In genomic region chr1:182018397-182019265, GRCm38 (mm10) we compare ENCODE assay signal across 9 mouse cellular contexts. TPM values are rescaled to one million over a fixed set of nuclear protein-coding genes. Genes with fewer than 3 reads are reported as not detected.
DNase-seq lines count a peak whose midpoint lies in the region; ATAC-seq and TF ChIP-seq lines count a peak whose summit lies in the region.
"Had no signal": no experiment of that assay in that cellular context is flagged by ENCODE, and none has a peak within 500 bp of the region (broad histone marks: within the 10 kb centered on the region; RNA-seq: fewer than 3 reads in every experiment).

No protein-coding gene starts in this region.

- TF ChIP-seq CTCF in heart, adult 2 months (IDR thresholded peaks at IDR 0.05): no peak
- TF ChIP-seq CTCF in brain, embryonic 14.5 days (IDR thresholded peaks at IDR 0.05; ENCODE audit: borderline replicate concordance, extremely low read depth, insufficient read depth, insufficient read length): no peak

- no peak for TF ChIP-seq EP300 in heart, adult 2 months (IDR thresholded peaks at IDR 0.05; ENCODE audit: insufficient read depth, low read depth, low read length)

- WGBS in heart, adult 2 months: 6% methylated on average over 29 of the region's 29 CpGs
- WGBS in forebrain, embryonic 14.5 days: under 1% methylated on average over 29 of the region's 29 CpGs
- WGBS in limb, embryonic 10.5 days: under 1% methylated on average over 29 of the region's 29 CpGs
- WGBS in midbrain, embryonic 15.5 days: under 1% methylated on average over 29 of the region's 29 CpGs

- H3K27me3 ChIP-seq in heart, adult 2 months (ENCODE audit: control insufficient read depth, insufficient read depth, low read length): no peaks in the 10 kb centered on the region; the same call in 1 of the 2 replicates
- H3K27me3 ChIP-seq in forebrain, embryonic 14.5 days (replicated peaks; ENCODE audit: control insufficient read depth, insufficient read depth, low read length): no peaks in the 10 kb centered on the region
- no peaks in the 10 kb centered on the region for H3K27me3 ChIP-seq in limb, embryonic 10.5 days (ENCODE audit: low read depth, poor library complexity, severe bottlenecking)
- H3K27me3 ChIP-seq in midbrain, embryonic 15.5 days (replicated peaks): no peaks in the 10 kb centered on the region

- H3K4me3 ChIP-seq in heart, adult 2 months: peak overlapping the region; percentile 93
- peak overlapping the region; percentile 89 for H3K4me3 ChIP-seq in forebrain, embryonic 14.5 days (ENCODE audit: low read depth, low read length)
- H3K4me3 ChIP-seq in limb, embryonic 10.5 days: peak overlapping the region; percentile 89
- H3K4me3 ChIP-seq in midbrain, embryonic 15.5 days: peak overlapping the region; percentile 58

- H3K9ac ChIP-seq in heart, adult 2 months (ENCODE audit: low read depth, low read length): peak overlapping the region; percentile 96
- peak overlapping the region; percentile 97 for H3K9ac ChIP-seq in forebrain, embryonic 14.5 days (ENCODE audit: low read length)
- H3K9ac ChIP-seq in midbrain, embryonic 15.5 days: peak overlapping the region; percentile 79

- ATAC-seq in forebrain, embryonic 14.5 days: peak; percentile 32; the same call in 1 of the 2 replicates
- ATAC-seq in midbrain, embryonic 15.5 days (replicated peaks): peak; percentile 40

- H3K79me2 ChIP-seq in heart, adult 2 months (replicated peaks; ENCODE audit: control insufficient read depth, insufficient read depth, low read length): peaks cover 4% of the 10 kb centered on the region

- peak overlapping the region; percentile 74 for H3K4me2 ChIP-seq in forebrain, embryonic 14.5 days (ENCODE audit: low read length)
- peak overlapping the region; percentile 48 for H3K4me2 ChIP-seq in midbrain, embryonic 15.5 days

- peak overlapping the region; percentile 69 for H3K27ac ChIP-seq in heart, adult 2 months
- H3K27ac ChIP-seq in forebrain, embryonic 14.5 days (ENCODE audit: low read depth, low read length): peak overlapping the region; percentile 99
- peak overlapping the region; percentile 99 for H3K27ac ChIP-seq in limb, embryonic 10.5 days
- H3K27ac ChIP-seq in midbrain, embryonic 15.5 days: peak overlapping the region; percentile 99
- H3K27ac ChIP-seq: macrophage had no signal

- no peaks in the 10 kb centered on the region for H3K9me3 ChIP-seq in forebrain, embryonic 14.5 days (replicated peaks; ENCODE audit: control insufficient read depth, low read length)
- no peaks in the 10 kb centered on the region for H3K9me3 ChIP-seq in limb, embryonic 10.5 days (replicated peaks)
- no peaks in the 10 kb centered on the region for H3K9me3 ChIP-seq in midbrain, embryonic 15.5 days

- peaks cover 3% of the 10 kb centered on the region for H3K4me1 ChIP-seq in heart, adult 2 months (ENCODE audit: control insufficient read depth, insufficient read depth, low read length)
- H3K4me1 ChIP-seq in forebrain, embryonic 14.5 days (ENCODE audit: control insufficient read depth, insufficient read depth, low read length): peaks cover 19% of the 10 kb centered on the region
- peaks cover 13% of the 10 kb centered on the region for H3K4me1 ChIP-seq in limb, embryonic 10.5 days
- H3K4me1 ChIP-seq in midbrain, embryonic 15.5 days: peaks cover 32% of the 10 kb centered on the region

- H3K36me3 ChIP-seq in heart, adult 2 months (ENCODE audit: control insufficient read depth, insufficient read depth, low read length): peaks cover 5% of the 10 kb centered on the region
- H3K36me3 ChIP-seq in forebrain, embryonic 14.5 days (ENCODE audit: control insufficient read depth, insufficient read depth, low read length): peaks cover 14% of the 10 kb centered on the region
- peaks cover 23% of the 10 kb centered on the region for H3K36me3 ChIP-seq in limb, embryonic 10.5 days
- H3K36me3 ChIP-seq in midbrain, embryonic 15.5 days (replicated peaks): no peaks in the 10 kb centered on the region

- intact Hi-C loops in heart, adult 2 months (cut with DNase I): no loop called here

- DNase-seq in heart, adult 2 months: peak; percentile 21 to 49
- no peak for DNase-seq in heart, adult 11 months
- DNase-seq in brain, embryonic 14.5 days (ENCODE audit: low read depth): peak; percentile 85
- peak; percentile 79 for DNase-seq in forebrain, embryonic 14.5 days (ENCODE audit: low spot score)
- DNase-seq in hindlimb bud, embryonic 11.5 days (ENCODE audit: extremely low spot score, low read depth, low spot score): peak; percentile 58
- DNase-seq in limb, embryonic 10.5 days (ENCODE audit: low spot score): peak; percentile 73
- peak; percentile 54 for DNase-seq in testis, postnatal 14 days (ENCODE audit: low spot score)

- TF ChIP-seq POLR2A in heart, adult 2 months (IDR thresholded peaks at IDR 0.05; ENCODE audit: insufficient read depth, low read depth, low read length): no peak
- TF ChIP-seq POLR2A in brain, embryonic 14.5 days (IDR thresholded peaks at IDR 0.05; ENCODE audit: borderline replicate concordance, extremely low read depth, insufficient read depth, insufficient read length, poor library complexity, severe bottlenecking): no peak

RNA-seq across cellular contexts. Expression of gene Enah, which starts 1.2 kb away (rescaled TPM):
- 100 to 1,000 TPM; 101 to 124 TPM for total RNA-seq in heart, adult 2 months (2021)
- polyA plus RNA-seq in heart, adult 2 months (2012; rRNA removed): 28.3 and 39.7 TPM in 2 replicates
- 79.5 and 122 TPM in 2 replicates for polyA plus RNA-seq in brain, embryonic 14.5 days (2012; rRNA removed)
- 19.9 and 24.7 TPM in 2 replicates for polyA plus RNA-seq in forebrain, embryonic 14.5 days (2014; fragmentation: Nextera tagmentation; extraction: Ambion mirVana)
- polyA plus RNA-seq in limb, embryonic 10.5 days (2016; fragmentation: Nextera tagmentation; extraction: Ambion mirVana): 23.0 and 23.6 TPM in 2 replicates
- 34.6 and 36.1 TPM in 2 replicates for polyA plus RNA-seq in midbrain, embryonic 15.5 days (2015; fragmentation: Nextera tagmentation; extraction: Ambion mirVana)
